Mouse (Mus musculus) NIH3T3 (cell line): ENCODE measurements around the gene Npc2.

Experiments used
- DNase-seq: peaks from one replicate; pipeline ENCODE4 v3.0.0-alpha.2; 2012; ENCODE audit warnings: low read depth

Npc2 gene

GRCm38 (mm10) chr12:84772726-84773441 is at the start of gene Npc2, which contains the start of gene Isca2:
Npc2 (minus strand) TSS chr12:84773152.
Isca2 (plus strand) TSS chr12:84773251.
- DNase-seq = peak; percentile 99

- DNase-seq = no peak
Measured at GRCm38 (mm10) chr12:84819236-84820168, 46.5 kb upstream of the Npc2 start.

GRCm38 (mm10) chr12:84818496-84818895 is 45.5 kb upstream of the Npc2 start:
- DNase-seq = no peak

- DNase-seq = no peak
Measured at GRCm38 (mm10) chr12:84814663-84815325, 41.8 kb upstream of the Npc2 start.

- peak; percentile 52 for DNase-seq
Measured at GRCm38 (mm10) chr12:84813773-84814172, 40.8 kb upstream of the Npc2 start.

- peak; percentile 73 for DNase-seq
Measured at GRCm38 (mm10) chr12:84812004-84812403, 39.1 kb upstream of the Npc2 start.

GRCm38 (mm10) chr12:84811510-84811909 is 38.6 kb upstream of the Npc2 start:
- no peak for DNase-seq

- DNase-seq = no peak
Measured at GRCm38 (mm10) chr12:84810810-84811209, 37.9 kb upstream of the Npc2 start.

GRCm38 (mm10) chr12:84809033-84809432 is 36.1 kb upstream of the Npc2 start:
- no peak for DNase-seq

- DNase-seq = no peak
Measured at GRCm38 (mm10) chr12:84807351-84807750, 34.4 kb upstream of the Npc2 start.

GRCm38 (mm10) chr12:84806726-84807125 is 33.8 kb upstream of the Npc2 start:
- peak; percentile 54 for DNase-seq

GRCm38 (mm10) chr12:84806010-84806409 is 33.1 kb upstream of the Npc2 start:
- DNase-seq = no peak

GRCm38 (mm10) chr12:84805228-84805842 is 32.4 kb upstream of the Npc2 start:
- DNase-seq = peak; percentile 19

GRCm38 (mm10) chr12:84802625-84803024 is 29.7 kb upstream of the Npc2 start:
- no peak for DNase-seq

- no peak for DNase-seq
Measured at GRCm38 (mm10) chr12:84801532-84802110, 28.7 kb upstream of the Npc2 start.

GRCm38 (mm10) chr12:84800419-84800818 is 27.5 kb upstream of the Npc2 start:
- peak; percentile 19 for DNase-seq

GRCm38 (mm10) chr12:84799086-84799485 is 26.1 kb upstream of the Npc2 start:
- DNase-seq = no peak

GRCm38 (mm10) chr12:84794647-84795046 is 21.7 kb upstream of the Npc2 start:
- DNase-seq = no peak

- peak; percentile 6 for DNase-seq
Measured at GRCm38 (mm10) chr12:84792629-84793028, 19.7 kb upstream of the Npc2 start.

- no peak for DNase-seq
Measured at GRCm38 (mm10) chr12:84790853-84791252, 17.9 kb upstream of the Npc2 start.

- DNase-seq = no peak
Measured at GRCm38 (mm10) chr12:84786091-84786490, 13.1 kb upstream of the Npc2 start.
